Mouse (Mus musculus): ENCODE data around the gene Ppp1r13b.

The Ppp1r13b gene

DNA sequence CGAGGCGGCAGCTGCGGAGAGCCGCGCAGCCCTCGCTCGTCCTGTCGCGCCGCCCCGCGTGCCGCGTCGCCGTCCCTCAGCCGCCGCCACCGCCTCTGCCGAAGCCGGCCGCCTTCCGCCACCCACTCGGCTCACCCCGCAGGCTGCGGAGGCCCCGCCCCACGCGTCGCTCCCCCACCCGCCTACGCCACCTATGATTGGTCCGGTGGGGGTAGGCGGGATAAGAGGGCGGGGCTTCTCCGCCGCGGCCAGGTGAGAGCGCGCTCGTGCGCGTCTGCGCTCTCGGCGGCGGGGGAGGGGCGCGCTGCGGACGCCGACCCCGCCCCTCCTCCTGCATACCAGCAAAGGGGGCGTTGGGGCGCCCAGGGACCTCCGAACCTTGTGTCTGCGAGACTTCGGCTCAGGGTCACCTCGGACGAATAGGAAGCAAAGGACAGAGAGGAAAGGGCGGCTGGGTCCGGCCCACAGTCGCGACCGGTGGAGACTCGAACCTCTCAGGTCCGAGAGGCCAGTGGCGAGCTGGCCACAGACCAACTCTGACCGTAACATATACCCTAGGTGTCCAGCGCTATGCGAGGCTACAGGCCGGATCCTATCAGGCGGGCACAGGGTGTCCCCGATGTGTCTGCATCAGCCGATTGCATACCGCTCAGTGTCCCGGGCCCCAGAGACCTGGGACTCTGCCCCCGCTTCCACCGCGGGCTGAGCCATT lies at the start of gene Ppp1r13b:
TSS of gene Ppp1r13b (minus strand) at position 141 of the 712 bp plus-strand sequence.
- no peak for TF ChIP-seq GATA4 (IDR thresholded peaks at IDR 0.05; ENCODE audit: insufficient replicate concordance, low read length)

DNA sequence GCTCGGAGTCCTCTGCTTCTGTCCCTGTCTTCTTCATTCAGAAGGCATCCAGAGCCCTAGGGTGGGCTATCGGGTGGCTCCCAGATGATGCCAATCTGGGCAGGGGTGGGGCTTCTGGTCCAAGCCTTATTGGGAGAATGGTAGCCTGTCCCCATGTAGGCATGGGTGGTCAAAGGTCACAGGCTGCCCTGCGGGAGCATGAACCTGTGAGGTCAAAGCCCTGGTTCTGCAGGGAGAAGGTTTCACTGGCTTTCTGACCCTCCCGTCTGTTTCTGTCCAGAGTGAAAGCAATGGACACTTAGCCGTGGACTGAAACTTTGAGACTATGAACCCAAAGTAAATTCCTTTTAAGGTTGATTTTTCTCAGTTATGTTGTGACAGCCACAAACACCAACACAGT lies 48.3 kb upstream of the Ppp1r13b start:
- no peak for TF ChIP-seq GATA4 (IDR thresholded peaks at IDR 0.05; ENCODE audit: insufficient replicate concordance, low read length)

DNA sequence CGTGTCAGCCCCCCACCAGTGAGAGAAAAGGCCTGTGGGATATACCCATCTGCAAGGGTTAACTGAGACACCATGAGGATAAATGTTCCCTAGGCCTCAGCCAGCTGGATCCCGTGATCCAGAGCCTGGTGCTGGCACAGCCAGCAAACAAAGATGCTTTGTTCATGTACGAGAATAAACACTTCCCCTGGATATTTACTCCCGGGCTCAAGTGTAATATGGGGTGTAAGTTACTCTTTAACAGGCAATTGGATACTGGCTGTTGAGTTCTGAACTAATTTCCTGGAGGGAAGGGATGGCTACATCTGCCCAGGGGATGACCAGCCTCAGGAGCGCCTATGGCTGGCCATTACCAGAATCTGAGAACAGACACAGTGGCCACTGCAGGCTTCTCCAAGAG lies 43.8 kb upstream of the Ppp1r13b start:
- no peak for TF ChIP-seq GATA4 (IDR thresholded peaks at IDR 0.05; ENCODE audit: insufficient replicate concordance, low read length)

- TF ChIP-seq GATA4 (IDR thresholded peaks at IDR 0.05; ENCODE audit: insufficient replicate concordance, low read length): no peak
Observed at GRCm38 (mm10) chr12:111950486-111950885, 42.6 kb upstream of the Ppp1r13b start.

DNA sequence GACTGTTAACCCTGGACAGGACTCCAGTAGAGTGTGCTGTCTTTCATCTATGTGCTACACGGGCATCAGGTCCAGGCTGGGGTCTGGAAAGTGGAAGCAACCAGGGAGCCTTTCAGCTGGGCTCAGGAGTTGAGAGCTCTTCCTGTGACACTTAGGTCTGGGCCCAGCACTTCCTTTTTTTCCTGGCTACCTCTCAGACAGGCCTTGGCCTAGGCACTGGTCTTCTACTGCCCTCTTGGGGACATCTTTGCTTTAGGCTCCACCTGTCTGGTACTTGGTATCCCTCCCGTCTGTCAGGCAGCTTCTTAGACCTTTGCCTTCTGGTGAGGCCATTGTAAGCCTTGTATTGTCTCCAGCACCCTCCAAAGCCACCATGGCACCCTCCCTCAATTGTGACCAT lies 38.8 kb upstream of the Ppp1r13b start:
- TF ChIP-seq GATA4 (IDR thresholded peaks at IDR 0.05; ENCODE audit: insufficient replicate concordance, low read length): no peak

DNA sequence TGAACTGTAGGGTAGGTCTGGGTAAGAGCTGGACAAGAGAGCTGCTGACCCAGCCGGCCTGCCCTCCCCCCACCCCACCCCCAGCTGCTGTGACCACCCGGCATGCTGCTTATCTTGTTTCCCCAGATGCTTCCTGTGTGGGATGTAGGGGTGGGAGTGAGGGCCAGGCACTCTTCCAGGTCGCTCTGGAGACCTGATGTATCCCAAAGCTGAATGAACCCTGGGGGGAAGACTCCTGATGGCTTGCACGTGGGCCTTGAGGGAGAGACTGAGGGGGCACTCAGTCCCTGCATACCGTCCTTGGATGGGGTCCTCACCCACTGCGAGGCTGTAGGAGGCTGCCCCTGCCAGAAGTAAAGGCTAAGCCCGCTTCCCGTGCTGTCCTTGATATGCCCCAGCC lies 37.2 kb upstream of the Ppp1r13b start:
- TF ChIP-seq GATA4 (IDR thresholded peaks at IDR 0.05; ENCODE audit: insufficient replicate concordance, low read length): peak; percentile 84; the same call in 1 of the 2 replicates

GRCm38 (mm10) chr12:111944065-111944987 lies 36.4 kb upstream of the Ppp1r13b start:
- TF ChIP-seq GATA4 (IDR thresholded peaks at IDR 0.05; ENCODE audit: insufficient replicate concordance, low read length): peak; percentile 37; the same call in 1 of the 2 replicates

- TF ChIP-seq GATA4 (IDR thresholded peaks at IDR 0.05; ENCODE audit: insufficient replicate concordance, low read length): no peak
Observed at GRCm38 (mm10) chr12:111943421-111944064, 35.6 kb upstream of the Ppp1r13b start.

GRCm38 (mm10) chr12:111938623-111939177 lies 30.8 kb upstream of the Ppp1r13b start:
- TF ChIP-seq GATA4 (IDR thresholded peaks at IDR 0.05; ENCODE audit: insufficient replicate concordance, low read length): no peak

- no peak for TF ChIP-seq GATA4 (IDR thresholded peaks at IDR 0.05; ENCODE audit: insufficient replicate concordance, low read length)
Observed at GRCm38 (mm10) chr12:111936706-111937550, 29.0 kb upstream of the Ppp1r13b start.

DNA sequence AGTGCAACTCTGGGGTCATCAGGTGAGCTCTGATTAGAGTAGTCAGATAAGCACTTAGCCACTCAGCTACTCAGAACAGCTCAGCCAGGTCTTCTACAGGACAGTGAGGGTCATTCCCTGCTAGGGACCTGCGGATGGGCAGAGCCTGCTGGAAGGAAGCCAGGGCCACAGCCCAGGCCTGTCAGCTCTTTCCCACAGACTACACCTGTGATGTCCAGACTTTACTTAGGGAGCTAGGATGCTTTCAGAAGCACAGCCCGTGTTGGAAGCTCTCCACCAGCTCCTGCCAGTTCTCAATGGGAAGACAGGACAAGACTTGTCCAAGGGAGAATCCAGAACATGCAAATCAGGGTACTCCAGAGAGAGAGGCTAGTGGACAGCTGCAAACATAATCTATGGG lies 26.1 kb upstream of the Ppp1r13b start:
- TF ChIP-seq GATA4 (IDR thresholded peaks at IDR 0.05; ENCODE audit: insufficient replicate concordance, low read length): no peak

DNA sequence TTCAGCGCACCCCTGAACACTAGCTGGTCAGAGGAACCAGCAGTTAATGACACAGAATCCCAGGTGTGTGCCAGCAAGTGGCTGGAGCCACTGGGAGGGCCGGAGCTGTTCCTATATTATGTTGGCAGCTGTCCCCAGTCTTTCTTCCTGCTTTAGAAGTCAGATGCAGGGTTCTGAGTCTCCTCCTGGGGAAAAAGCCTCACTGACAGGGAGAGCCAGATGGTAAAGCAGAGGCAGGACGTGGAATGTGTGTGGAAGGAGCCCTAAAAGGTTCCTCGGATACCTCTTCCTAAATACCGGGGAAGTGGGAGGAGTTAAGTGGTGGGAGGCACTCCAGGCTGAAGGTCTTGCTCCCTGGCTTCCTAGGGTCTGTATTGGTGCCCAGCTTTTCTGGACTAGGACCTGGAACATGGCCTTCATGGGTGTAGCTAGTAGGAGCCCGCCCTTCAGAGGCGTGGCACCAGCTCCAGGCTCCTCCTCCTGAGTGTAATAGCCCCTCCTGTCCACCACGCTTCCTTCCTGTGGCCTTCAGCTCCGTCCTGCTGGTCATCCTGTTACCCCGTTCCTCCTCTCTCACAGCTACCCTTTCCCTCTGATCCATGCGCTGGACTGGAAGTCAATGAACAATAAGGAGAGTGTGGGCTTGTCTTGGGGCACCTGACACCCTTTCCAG lies 25.3 kb upstream of the Ppp1r13b start:
- no peak for TF ChIP-seq GATA4 (IDR thresholded peaks at IDR 0.05; ENCODE audit: insufficient replicate concordance, low read length)

DNA sequence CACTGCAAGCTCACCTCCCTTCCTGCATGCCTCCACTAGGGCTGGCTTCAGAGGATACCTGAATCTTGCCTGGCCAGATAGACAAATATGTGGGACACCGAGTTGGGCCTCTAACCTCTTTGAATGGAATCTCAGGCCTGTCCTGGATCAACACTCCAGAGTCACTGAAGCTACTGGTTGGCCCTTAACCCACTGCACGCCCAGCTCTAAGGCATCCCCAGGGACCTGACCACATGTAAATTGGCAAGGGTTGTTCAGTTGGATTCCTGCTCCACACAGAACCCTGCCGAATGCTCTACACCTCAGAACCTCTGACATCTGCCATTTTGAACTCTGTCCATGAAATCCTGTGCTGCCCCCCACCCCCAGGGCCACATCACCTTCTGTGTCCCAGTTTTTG lies 24.6 kb upstream of the Ppp1r13b start:
- TF ChIP-seq GATA4 (IDR thresholded peaks at IDR 0.05; ENCODE audit: insufficient replicate concordance, low read length): no peak
